Mouse (Mus musculus): Measurements from ENCODE around the gene Krt12.

DNA sequence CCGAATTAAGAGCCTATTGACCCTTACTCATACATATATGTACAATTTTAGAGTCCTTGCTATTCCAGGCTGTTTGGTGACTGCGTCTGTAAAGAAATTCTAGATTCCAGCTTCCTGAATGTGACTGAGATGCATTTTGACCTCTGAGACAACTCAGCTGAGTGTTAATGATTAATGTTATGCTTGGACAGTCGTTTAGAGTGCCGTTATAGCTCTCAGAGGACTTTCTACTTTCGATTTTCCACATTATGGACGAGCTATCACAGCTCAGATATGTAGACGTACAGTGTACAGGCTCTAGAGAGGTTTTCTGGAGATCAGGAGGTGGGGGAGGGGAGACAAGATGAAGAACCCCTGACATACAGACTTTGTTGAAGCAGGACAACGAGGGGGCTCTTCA lies 19.2 kb upstream of the Krt12 start:
- TF ChIP-seq CTCF (IDR thresholded peaks at IDR 0.05; ENCODE audit: low read depth, low read length) (no peak), POLR2A (IDR thresholded peaks at IDR 0.05; ENCODE audit: insufficient read depth, low read length) (no peak), EP300 (IDR thresholded peaks at IDR 0.05; ENCODE audit: insufficient read depth, low read depth, low read length) (no peak)
